Mouse (Mus musculus) megakaryocyte-erythroid progenitor cell, adult 5-6 weeks (primary cell): ENCODE measurements around the gene Cadm1. TPM values are rescaled to one million over a fixed set of nuclear protein-coding genes. Genes with fewer than 3 reads are reported as not detected.

ENCODE experiments used
- ATAC-seq: replicated peaks from 2 replicates; pipeline ENCODE4 v1.8.0; 2016; ENCODE audit warnings: mild to moderate bottlenecking, inconsistent platforms; ENCODE audit not compliant: severe bottlenecking, poor library complexity, low FRiP score, low TSS enrichment
- total RNA-seq, 2 experiments: library from RNA; stranded (forward) in 1 of 2; stranded (reverse) in 1 of 2; fragments of 200-1000, 215-1000 nt in 1 of 2; fragments of >200 nt in 1 of 2; fragmentation: Nextera tagmentation in 1 of 2; gene quantifications; 2 replicates each; pipeline ENCODE4 v1.2.3; 2014 to 2017

Gene Cadm1
- total RNA-seq, 2 experiments from 2014 or later: not detected

GRCm38 (mm10) chr9:47714541-47714940, 184.6 kb downstream of the Cadm1 start:
- ATAC-seq: no peak

GRCm38 (mm10) chr9:47715415-47715814, 185.4 kb downstream of the Cadm1 start:
- no peak for ATAC-seq

GRCm38 (mm10) chr9:47716883-47717282, 186.9 kb downstream of the Cadm1 start:
- no peak for ATAC-seq

- ATAC-seq: no peak
Measured at GRCm38 (mm10) chr9:47727611-47728010, 197.6 kb downstream of the Cadm1 start.

- no peak for ATAC-seq
Measured at GRCm38 (mm10) chr9:47728852-47729251, 198.9 kb downstream of the Cadm1 start.

DNA sequence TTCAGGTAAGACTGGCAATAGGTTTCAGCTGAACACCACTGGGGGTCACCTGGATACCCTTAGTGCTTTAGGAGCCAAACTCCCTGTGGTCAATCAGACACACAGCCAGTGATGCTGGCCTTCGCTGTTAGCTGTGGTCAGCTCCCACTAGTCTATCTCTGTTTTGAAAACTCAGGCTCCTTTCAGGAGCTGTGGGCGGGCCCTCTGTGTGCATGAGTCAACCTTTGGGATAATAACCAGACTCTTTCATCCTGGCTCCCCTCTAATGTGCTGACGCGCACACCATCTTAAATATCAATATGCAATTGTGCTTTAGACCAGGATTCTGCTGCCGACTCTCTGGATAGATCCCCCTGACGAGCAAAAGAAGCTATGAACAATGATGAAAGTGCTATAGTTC, 200.3 kb downstream of the Cadm1 start:
- no peak for ATAC-seq

DNA sequence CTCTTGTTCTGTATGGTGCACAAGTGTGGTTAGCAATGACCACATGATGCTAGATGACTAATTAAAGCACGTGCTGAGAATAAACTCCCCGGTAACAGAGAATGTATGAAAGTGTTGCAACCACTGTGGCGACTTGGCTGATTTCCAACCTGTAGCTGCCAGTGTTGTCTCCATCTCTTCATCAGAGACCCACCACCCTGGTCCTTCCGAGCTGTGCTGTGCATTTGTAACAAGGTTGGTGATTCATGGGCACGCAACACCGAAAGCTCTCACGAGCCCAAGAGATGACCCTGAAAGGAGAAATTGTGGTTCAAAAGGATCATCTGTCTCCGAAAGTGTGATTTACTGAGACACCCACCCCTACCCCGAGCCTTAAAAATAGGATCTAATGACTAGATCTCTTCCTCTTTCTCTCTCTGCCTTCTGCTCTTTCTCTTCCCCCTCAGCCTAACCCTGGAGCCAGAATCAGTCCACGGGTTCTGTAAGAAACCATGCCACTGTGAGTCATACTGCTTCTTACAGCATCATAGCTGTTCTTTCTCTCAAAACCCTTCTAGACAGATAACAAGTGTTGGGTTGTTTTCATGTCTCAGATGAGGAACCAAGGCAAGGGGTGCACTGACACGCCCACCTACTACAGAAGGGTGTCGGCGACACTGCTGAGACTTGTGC, 203.9 kb downstream of the Cadm1 start:
- no peak for ATAC-seq

DNA sequence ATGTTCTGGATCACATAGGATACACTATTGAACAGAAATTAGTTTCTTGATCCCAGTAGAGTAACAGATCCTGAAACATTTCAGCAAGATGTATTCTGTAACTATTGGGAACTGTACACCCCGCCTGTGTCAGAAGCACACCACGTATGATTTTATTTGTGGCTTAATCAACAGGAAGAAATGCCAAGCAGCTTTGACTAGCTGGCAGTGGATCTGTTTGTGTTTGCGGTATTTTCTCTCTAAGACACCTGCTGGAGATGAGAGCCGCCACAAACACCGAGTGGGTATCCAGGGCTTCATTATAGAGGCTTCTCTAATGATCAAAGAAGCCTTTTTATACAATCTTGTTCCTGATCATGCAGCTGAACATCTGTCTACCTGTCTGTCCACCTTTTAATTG, 204.9 kb downstream of the Cadm1 start:
- no peak for ATAC-seq

- ATAC-seq: no peak
Measured at GRCm38 (mm10) chr9:47738799-47739198, 208.8 kb downstream of the Cadm1 start.

DNA sequence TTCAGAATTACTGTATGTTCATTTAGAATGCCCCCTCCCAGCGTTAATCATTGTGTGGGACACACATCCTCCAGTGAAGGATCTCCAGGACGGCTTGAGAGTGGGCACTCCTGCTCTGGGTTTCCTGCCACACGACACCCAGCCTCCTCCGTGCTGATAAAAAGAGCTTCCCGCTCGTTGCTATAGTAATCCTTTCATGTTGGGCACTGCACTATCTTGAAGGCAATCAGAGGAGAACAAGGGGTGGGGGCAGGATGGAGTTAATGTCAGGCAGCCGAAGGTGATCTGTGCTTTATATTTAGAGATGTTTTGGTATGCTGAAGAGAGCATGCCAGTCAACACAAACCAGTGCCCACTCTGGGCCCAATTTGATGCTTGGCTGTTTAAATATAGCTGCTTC, 209.3 kb downstream of the Cadm1 start:
- ATAC-seq: no peak

DNA sequence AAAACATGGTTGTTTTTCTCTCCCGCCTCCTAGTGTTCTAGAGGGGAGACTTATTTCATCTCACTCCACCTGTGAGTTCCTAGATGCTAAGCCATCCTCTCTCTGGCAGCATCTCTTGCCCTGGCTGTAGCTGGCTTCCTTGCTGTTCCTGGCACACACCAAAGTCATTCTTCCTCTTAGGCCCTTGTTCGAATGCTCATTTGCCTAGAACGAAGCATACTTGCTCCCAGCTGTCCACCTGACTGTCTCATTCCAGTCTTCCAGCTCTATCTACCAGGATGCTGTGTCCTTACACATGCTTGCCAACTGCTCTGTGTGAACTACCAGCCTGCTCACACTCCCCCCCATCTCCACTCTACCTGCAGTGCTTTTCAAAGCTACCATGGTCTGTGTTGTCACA, 211.8 kb downstream of the Cadm1 start:
- no peak for ATAC-seq

- ATAC-seq: no peak
Measured at GRCm38 (mm10) chr9:47744916-47745315, 214.9 kb downstream of the Cadm1 start.

- ATAC-seq: no peak
Measured at GRCm38 (mm10) chr9:47745716-47746115, 215.7 kb downstream of the Cadm1 start.

DNA sequence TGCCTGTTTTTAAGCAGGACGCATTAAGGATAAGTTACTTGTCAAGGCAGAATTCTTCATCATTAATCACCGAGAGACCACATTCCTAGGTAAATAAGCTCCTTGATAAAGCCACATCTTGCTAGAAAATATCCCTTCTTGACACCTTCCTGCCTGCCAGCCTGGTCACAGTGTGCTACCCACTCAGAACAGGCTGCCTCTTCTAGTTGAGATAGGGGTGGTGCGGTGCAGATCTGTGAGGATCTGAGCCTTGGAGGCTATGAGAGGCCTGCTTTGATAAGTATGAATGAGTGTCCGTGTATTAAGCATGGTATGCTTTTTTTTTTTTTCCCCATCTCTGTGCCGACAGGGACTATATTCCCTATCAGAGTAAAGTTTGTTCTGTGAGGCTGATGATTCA, 219.2 kb downstream of the Cadm1 start:
- no peak for ATAC-seq

- ATAC-seq: no peak
Measured at GRCm38 (mm10) chr9:47752516-47752915, 222.5 kb downstream of the Cadm1 start.

DNA sequence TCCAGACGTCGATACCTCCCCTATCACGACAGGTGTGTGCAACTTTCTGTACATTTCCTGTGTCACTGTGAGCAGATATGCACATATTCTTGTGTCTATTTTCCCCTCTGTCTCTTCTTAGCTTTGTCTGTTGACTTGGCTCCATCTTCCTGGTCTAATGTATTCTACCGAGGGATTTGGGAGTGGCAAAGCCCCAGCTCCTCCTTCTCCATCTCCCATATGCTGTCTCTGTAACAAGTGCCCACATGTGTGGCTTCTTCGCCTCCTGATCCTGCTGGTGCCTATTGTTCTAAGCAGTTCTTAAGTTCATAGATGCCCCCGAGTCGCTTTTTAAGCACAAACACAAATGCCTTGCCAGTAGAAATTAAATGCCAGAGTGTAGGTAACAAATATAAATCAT, 223.2 kb downstream of the Cadm1 start:
- no peak for ATAC-seq

DNA sequence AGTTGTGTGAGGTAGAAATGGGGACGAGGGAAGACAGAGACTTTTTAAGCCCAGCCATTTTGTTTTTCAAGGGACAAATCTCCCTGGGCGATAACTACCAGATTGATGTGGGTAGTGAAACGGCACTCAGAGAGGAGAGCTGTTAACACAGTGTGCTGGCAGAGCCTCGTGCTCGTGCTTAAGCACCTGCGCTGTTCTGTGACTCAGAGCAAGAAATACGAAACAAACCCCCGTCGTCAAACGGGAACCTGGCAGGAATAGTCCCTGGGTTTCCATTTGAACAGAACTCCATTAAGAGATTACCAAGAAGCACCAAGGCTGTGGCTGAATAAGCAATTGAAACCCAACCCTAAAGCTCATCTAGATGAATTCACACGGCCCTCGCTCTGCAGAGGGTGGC, 225.1 kb downstream of the Cadm1 start:
- ATAC-seq: no peak

DNA sequence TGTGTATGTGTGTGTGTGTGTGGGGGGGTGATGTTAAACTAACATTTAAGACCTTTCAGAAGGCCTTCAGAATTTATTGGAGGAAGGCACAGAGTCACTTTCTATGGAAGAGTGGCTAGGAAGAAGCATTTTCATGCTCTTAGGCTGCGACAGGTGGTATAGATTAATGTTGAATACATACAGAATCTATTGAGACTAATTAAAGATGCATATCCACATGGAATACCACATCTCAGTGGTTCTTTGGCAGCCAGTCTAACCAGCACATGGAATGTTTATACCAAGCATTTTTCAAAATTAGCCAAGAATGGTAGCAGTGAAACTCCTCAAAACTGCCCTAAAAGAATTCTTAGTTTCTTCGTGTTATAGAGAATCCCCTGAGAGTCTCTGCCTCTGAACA, 227.8 kb downstream of the Cadm1 start:
- no peak for ATAC-seq

- no peak for ATAC-seq
Measured at GRCm38 (mm10) chr9:47758320-47758719, 228.3 kb downstream of the Cadm1 start.

GRCm38 (mm10) chr9:47759807-47760206, 229.8 kb downstream of the Cadm1 start:
- ATAC-seq: no peak

GRCm38 (mm10) chr9:47761601-47762000, 231.6 kb downstream of the Cadm1 start:
- ATAC-seq: no peak

DNA sequence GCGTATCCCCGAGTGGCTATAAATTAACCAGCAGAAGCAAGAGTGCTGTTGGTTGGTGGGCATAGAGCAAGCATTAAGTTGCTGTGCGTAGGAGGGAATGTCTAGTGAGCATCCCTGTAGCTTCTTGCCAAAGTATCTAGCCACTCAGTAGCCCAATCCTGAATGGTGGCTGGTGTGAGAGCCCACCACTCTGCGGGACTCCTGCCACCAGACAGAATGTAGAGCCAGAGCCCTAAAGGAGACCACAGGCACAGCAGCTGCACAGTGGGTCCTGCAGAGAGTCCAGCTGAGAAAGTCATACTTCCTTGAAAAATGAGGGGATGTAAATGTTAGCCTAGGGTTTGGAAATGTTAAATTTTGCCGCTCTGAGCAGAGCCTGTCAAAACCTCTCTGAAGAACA, 232.9 kb downstream of the Cadm1 start:
- no peak for ATAC-seq
